In genomic region chr16:11690097-11690496, GRCm38 (mm10) we compare ENCODE assay signal across 16 mouse cellular contexts.
DNase-seq lines count a peak whose midpoint lies in the region; TF ChIP-seq lines count a peak whose summit lies in the region.
"Had no signal": no experiment of that assay in that cellular context is flagged by ENCODE, and none has a peak within 500 bp of the region (broad histone marks: within the 10 kb centered on the region; RNA-seq: fewer than 3 reads in every experiment).

No protein-coding gene starts in this region.

- intact Hi-C loops in gastrocnemius, adult 2 months (cut with DNase I): loop anchor here (10.0 kb wide), 2 partner anchors 225 to 255 kb away; no protein-coding TSS in a partner anchor
- intact Hi-C loops in gastrocnemius, postnatal 14 days (cut with DNase I; ENCODE audit: low total_unique reads): loop anchor here (10.0 kb wide), 1 partner anchor 515 kb away; no protein-coding TSS in a partner anchor
- intact Hi-C loops in left cerebral cortex, postnatal 14 days (cut with DNase I): loop anchor here (10.0 kb wide), 1 partner anchor 255 kb away; no protein-coding TSS in a partner anchor

- no peaks in the 10 kb centered on the region for H3K4me1 ChIP-seq in kidney, adult 2 months (ENCODE audit: control insufficient read depth, insufficient read depth, low read length)

- peak; percentile 56 for DNase-seq in gastrocnemius, adult 2 months
- no peak for DNase-seq in gastrocnemius, postnatal 14 days
- DNase-seq in layer of hippocampus, adult 11-12 months (ENCODE audit: low spot score): peak; percentile 44
- no peak for DNase-seq in layer of hippocampus, postnatal 36 days
- peak; percentile 25 to 30 for DNase-seq in left cerebral cortex, postnatal 14 days (ENCODE audit: low spot score in 2 of 2)
- peak; percentile 52 to 54 for DNase-seq in right cerebral cortex, postnatal 10 days (ENCODE audit: low spot score in 2 of 2)
- DNase-seq in kidney, adult 2 months: no peak
- DNase-seq: adrenal gland, postnatal 25 days; kidney, adult 18-20 months; kidney, postnatal 36 days; lung, postnatal 36 days had no signal

- no peak for TF ChIP-seq CTCF in gastrocnemius, adult 2 months (IDR thresholded peaks at IDR 0.05)
- TF ChIP-seq CTCF in kidney, adult 2 months (conservative IDR thresholded peaks at IDR 0.05; ENCODE audit: insufficient read depth, insufficient read length, low read depth, low read length): no peak

- TF ChIP-seq POLR2A in kidney, adult 2 months (IDR thresholded peaks at IDR 0.05; ENCODE audit: low read depth, low read length): no peak

- peak overlapping the region; percentile 79 for H3K27ac ChIP-seq in gastrocnemius, adult 2 months
- H3K27ac ChIP-seq in kidney, adult 2 months (ENCODE audit: insufficient read depth, low read depth, low read length): no peak overlapping the region
- H3K27ac ChIP-seq: embryonic facial prominence, embryonic 13.5 days; forebrain, embryonic 10.5 days; hindbrain, embryonic 14.5 days; liver, embryonic 14.5 days; midbrain, embryonic 13.5 days had no signal

- no peaks in the 10 kb centered on the region for H3K27me3 ChIP-seq in kidney, adult 2 months (replicated peaks; ENCODE audit: control insufficient read depth, insufficient read depth, low read length)
- H3K27me3 ChIP-seq: embryonic facial prominence, embryonic 13.5 days; midbrain, embryonic 13.5 days had no signal

- WGBS in kidney, adult 2 months: 88% methylated on average over 8 of the region's 8 CpGs

- H3K36me3 ChIP-seq in kidney, adult 2 months (ENCODE audit: control insufficient read depth, insufficient read depth, low read length): no peaks in the 10 kb centered on the region
- H3K36me3 ChIP-seq: embryonic facial prominence, embryonic 13.5 days; forebrain, embryonic 10.5 days; midbrain, embryonic 13.5 days had no signal

- peak overlapping the region; percentile 43 for H3K4me3 ChIP-seq in gastrocnemius, adult 2 months
- H3K4me3 ChIP-seq in kidney, adult 2 months (ENCODE audit: insufficient read depth, low read depth, low read length): no peak overlapping the region
- H3K4me3 ChIP-seq: embryonic facial prominence, embryonic 13.5 days; forebrain, embryonic 10.5 days; midbrain, embryonic 13.5 days had no signal

Comparison
In these comparisons a context has a peak if more than half of its experiments do, and no peak if none do; other contexts are left out.
1. DNase-seq: peak in gastrocnemius, adult 2 months (single experiment), layer of hippocampus, adult 11-12 months (single experiment), left cerebral cortex, postnatal 14 days (2 of 2) and right cerebral cortex, postnatal 10 days (2 of 2); none in gastrocnemius, postnatal 14 days (single experiment), layer of hippocampus, postnatal 36 days (0 of 2) and kidney, adult 2 months (single experiment).